Mouse (Mus musculus) gastrocnemius, adult 8-10 months (tissue): ENCODE measurements around the gene Wdr78. TPM values are rescaled to one million over a fixed set of nuclear protein-coding genes. Genes with fewer than 3 reads are reported as not detected.

ENCODE experiments used
- DNase-seq, 2 experiments: peaks; one replicate each; pipeline ENCODE4 v3.0.0; 2022; ENCODE audit warnings: low spot score in 2 of 2
- total RNA-seq, 4 experiments: library from RNA; stranded (reverse); gene quantifications; 2 replicates each; pipeline ENCODE4 v1.2.4; 2022

Wdr78 gene
- total RNA-seq, 4 experiments from 2014 or later, result 0.38 to 0.75 (median 0.47) TPM

DNA sequence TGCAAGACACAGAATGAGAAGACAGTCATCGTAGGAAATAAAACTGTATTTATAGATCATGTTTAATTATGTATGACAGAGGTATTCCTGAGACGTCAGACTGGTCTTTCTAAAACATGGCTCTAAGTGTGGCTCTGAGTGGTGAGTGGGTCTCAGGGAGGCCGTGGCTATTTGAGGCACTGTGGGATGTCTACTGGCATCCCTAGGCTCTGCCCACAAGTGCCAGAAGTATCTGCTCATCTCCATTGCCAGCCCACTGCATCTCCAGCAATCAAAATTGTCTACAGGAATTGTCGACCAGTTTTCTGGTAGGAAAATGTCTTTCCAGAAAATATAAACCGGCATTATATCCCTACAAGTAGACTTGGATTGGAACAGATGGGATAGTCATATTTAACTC lies 57.4 kb downstream of the Wdr78 start:
- DNase-seq, result no peak

DNA sequence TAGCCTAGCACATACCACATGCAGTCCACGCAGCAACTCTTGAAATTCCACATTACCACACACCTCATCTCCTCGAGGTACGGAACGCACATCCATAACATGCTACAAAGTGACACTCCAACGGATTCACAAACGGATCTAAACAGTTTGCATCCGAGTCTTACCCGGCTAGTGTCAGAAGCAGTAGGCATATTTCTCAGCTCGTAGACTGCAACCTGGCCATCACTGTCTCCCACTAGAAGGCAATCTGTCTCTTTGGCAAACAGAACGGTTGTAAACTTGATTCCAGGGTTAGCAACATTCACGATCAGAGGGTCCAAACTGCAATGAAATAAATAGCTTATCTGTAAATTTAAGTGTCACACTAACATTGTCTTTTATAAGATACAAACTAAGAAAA lies 66.3 kb downstream of the Wdr78 start:
- DNase-seq, result no peak

DNA sequence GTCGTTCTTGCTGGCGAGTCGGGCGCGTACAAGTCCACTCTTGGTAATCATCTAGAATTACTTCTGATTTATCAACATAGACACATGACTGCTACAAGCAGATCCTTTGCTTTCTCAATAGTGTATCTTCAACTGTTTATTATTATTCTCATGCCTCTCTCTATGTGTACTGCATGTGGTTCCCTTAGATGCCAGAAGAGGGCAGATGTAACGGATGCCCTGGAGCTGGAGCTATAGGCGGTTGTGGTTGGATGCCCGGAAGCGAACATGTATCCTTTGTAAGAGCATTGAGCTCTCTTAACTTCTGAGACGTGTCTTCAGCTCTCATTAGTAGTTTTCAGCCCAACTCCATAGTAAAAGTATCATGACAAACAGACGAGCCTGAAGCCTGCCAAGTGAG lies 71.4 kb downstream of the Wdr78 start:
- DNase-seq, result no peak

DNA sequence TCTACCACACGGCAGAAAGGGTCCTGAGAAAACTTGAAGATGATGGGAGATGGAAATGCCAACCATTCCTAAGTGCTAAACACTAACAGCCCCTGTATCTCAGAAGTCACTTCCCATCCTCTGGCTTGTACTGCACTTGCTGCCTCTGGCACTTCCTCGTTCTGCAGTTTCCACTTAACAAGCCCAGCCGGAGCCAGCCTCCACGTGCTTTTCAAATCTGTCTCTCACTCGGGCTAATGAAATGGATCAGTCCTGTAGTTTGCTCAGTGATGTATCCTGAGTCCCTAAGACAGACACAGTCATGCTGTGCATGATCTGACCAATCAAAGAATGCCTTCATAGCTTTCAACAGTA lies 74.5 kb downstream of the Wdr78 start:
- no peak for DNase-seq

GRCm38 (mm10) chr4:103039103-103039837 lies 75.1 kb downstream of the Wdr78 start:
- no peak for DNase-seq

GRCm38 (mm10) chr4:103028177-103029088 lies 85.9 kb downstream of the Wdr78 start:
- DNase-seq, result no peak

DNA sequence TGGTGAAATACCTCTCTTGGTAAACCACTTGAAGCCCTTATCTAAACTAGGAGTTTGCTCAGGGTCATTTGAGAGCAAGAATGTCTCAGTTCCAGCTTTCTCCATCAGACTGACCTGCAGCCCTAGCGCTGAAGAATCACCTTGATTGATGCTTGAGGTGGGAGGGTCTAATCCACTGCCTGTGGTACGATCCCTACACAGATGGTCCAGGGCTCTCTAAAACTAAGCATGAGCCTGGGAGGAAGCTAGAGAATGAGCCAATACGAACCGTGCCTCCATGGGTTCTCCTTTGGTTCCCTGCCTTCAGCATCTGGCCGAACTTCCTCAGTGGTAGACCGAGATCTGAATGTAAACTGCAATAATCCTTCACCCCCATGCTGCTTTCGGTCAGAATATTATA lies 86.6 kb downstream of the Wdr78 start:
- no peak for DNase-seq

- DNase-seq, result no peak
Measured at GRCm38 (mm10) chr4:103026621-103027020, 87.7 kb downstream of the Wdr78 start, which contains the start of gene Insl5. Gene Insl5, minus strand, starts transcription at chr4:103026842.

- DNase-seq, result no peak
Measured at GRCm38 (mm10) chr4:103013490-103013889, 100.9 kb downstream of the Wdr78 start.

DNA sequence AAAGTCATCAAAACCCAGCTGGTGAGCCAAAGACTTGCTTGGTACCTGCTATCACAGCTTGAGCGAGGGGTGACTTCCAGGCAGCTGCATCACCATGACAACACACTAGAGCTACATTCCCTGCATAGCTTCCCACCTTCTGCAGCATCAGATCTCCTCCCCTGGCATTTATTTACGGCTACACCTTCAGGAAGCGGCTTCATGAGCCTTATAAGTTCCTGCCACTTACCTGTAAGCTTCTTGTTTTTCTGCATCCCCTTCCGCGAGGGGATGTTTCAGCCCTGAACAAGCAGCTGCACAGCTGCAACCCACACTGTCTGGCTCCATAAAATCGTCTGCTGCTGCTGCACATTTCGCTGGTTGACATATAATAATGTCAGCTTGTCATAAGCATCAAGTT lies 102.5 kb downstream of the Wdr78 start:
- no peak for DNase-seq

GRCm38 (mm10) chr4:103010734-103011133 lies 103.6 kb downstream of the Wdr78 start:
- DNase-seq, result no peak

GRCm38 (mm10) chr4:103006943-103007418 lies 107.4 kb downstream of the Wdr78 start:
- DNase-seq, result no peak

- DNase-seq, result no peak
Measured at GRCm38 (mm10) chr4:103006266-103006665, 108.1 kb downstream of the Wdr78 start.

- DNase-seq, result no peak
Measured at GRCm38 (mm10) chr4:103005190-103005945, 109.0 kb downstream of the Wdr78 start.

- no peak for DNase-seq
Measured at GRCm38 (mm10) chr4:103004681-103005080, 109.7 kb downstream of the Wdr78 start.

- DNase-seq, result no peak
Measured at GRCm38 (mm10) chr4:102991685-102992084, 122.7 kb downstream of the Wdr78 start.

- no peak for DNase-seq
Measured at GRCm38 (mm10) chr4:102990595-102991340, 123.6 kb downstream of the Wdr78 start.

DNA sequence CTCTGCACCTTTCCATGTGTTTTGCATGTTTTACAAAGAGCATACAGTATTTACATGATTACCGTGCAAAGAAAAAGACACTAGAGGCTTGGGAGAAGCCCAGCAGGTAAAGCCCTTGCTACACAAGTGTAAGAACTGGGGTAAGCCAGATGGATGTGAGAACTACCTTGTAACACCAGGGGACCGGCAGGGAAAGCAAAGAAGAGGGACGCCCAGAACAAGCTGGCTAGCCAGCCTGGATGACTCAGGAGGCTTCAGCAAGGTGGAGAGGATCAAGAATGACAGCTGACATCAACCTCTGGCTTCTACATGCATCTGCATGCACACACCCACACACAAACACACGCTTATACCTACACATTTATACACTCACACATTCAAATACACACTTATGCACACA lies 124.3 kb downstream of the Wdr78 start:
- DNase-seq, result no peak

- no peak for DNase-seq
Measured at GRCm38 (mm10) chr4:102989391-102989790, 125.0 kb downstream of the Wdr78 start.

- DNase-seq, result no peak
Measured at GRCm38 (mm10) chr4:102988526-102988925, 125.8 kb downstream of the Wdr78 start.
